14 mouse cellular contexts compared by ENCODE assay signal in the genomic region with DNA sequence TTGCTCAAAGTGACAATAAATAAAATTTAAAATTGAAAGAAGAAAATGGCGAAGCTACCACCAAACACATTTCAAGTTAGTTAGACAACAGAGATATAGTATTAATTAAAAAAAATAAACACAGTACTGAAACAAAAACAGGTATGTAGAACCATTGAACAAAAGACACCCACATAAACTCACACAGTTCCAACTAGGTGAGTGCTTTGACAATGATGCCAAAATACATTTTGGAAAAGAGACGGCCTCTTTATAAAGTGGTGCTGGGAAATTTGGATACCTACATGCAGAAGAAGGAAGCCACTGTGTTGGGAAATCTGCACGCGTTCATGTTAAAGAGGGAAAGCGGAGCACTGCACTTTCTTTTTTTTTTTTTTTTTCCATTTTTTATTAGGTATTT.
DNase-seq lines count a peak whose midpoint lies in the region.
"Had no signal": no experiment of that assay in that cellular context is flagged by ENCODE, and none has a peak within 500 bp of the region (broad histone marks: within the 10 kb centered on the region; RNA-seq: fewer than 3 reads in every experiment).

No protein-coding gene starts in this region.

- peak; percentile 84 for DNase-seq in fat pad, adult 2 months (ENCODE audit: extremely low read depth, low read depth, low spot score)
- peak; percentile 91 for DNase-seq in gonadal fat pad, adult 2 months (ENCODE audit: low read depth)
- no peak for DNase-seq in cerebellum, adult 18-20 months
- DNase-seq in cerebellum, postnatal 4 days (ENCODE audit: low spot score in 2 of 2): no peak
- DNase-seq: adrenal gland, adult 2 months; adrenal gland, adult 8-10 months; adrenal gland, postnatal 10 days; adrenal gland, postnatal 14 days; adrenal gland, postnatal 25 days; adrenal gland, postnatal 36 days; B cell, adult 2 months; cerebellum, adult 11 months; cerebellum, adult 11-12 months; cerebellum, adult 2 months had no signal

Comparison
In these comparisons a context has a peak if more than half of its experiments do, and no peak if none do; other contexts are left out.
1. DNase-seq: peak in fat pad, adult 2 months (single experiment) and gonadal fat pad, adult 2 months (single experiment); none in cerebellum, adult 18-20 months (0 of 2) and cerebellum, postnatal 4 days (0 of 2).